Mouse (Mus musculus): Measurements from ENCODE around the gene Luc7l. TPM values are rescaled to one million over a fixed set of nuclear protein-coding genes. Genes with fewer than 3 reads are reported as not detected.

The Luc7l gene
- total RNA-seq (2021): 10 to 100 TPM; 44.7 to 62.8 TPM
- long read RNA-seq, experiment 1, full-length matches to known transcripts: 20 of 45 reads
- long read RNA-seq, experiment 1, partial matches to known transcripts: 19 of 45 reads
- long read RNA-seq, experiment 1, other reads (novel, unspliced or antisense): 6 of 45 reads
- long read RNA-seq, experiment 2, full-length matches to known transcripts: 15 of 31 reads
- long read RNA-seq, experiment 2, partial matches to known transcripts: 9 of 31 reads
- long read RNA-seq, experiment 2, other reads (novel, unspliced or antisense): 7 of 31 reads

DNA sequence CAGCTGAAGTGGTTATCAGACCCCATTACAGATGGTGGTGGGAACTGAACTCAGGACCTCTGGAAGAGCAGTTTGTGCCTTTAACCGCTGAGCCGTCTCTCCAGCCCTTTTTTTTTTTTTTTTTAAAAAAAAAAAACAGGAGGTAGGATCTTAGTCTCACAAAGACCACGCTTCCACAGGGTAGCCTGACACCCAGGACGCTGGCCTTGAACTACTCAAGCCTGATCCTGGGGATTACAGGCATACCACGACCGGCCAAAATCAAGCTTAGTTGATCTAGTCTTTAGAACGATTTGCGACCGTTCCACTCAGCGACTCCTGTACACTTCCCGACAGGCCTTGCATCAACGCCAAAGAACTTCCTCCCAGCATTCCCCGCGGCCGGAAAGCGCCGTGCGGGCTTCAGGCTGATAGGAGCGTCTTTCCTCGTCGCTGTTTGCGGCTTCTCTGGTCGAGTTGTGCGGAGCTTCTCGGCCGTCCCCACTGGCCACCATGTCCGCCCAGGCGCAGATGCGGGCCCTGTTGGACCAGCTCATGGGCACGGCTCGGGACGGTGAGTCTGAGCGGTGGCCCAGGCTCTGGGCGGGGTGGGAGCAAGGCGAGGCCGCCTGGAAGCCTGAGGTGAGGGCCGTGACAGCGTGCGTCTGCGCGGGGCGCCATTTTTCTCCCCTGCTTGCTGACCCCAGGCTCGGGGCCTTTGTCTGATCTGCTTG is at the start of gene Luc7l:
Luc7l (plus strand) TSS at position 358 of the 713 bp plus-strand sequence.
- DNase-seq: peak; percentile 96

DNA sequence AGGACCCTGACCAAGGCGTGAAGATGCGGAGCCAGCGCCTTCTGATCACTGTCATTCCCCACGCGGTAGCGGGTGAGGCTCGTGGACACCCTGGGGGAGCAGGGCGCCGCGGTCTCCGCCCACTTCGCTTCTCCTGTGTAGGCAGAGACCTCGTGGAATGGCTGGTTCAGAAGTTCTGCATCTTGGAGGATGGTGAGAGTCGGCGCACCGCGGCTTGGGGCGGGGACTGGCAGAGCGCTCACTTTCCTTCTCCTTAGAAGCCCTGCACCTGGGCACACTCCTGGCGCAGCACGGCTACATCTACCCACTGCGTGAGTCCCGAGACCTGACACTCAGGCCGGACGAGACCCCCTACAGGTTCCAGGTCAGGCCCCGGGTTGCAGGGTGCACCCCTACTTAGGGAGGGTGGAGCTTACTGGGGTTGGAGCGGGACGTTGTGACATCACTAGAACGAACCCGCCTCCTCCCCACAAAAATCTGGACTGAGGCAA is 49.3 kb upstream of the Luc7l start:
- peak; percentile 63 for DNase-seq

DNA sequence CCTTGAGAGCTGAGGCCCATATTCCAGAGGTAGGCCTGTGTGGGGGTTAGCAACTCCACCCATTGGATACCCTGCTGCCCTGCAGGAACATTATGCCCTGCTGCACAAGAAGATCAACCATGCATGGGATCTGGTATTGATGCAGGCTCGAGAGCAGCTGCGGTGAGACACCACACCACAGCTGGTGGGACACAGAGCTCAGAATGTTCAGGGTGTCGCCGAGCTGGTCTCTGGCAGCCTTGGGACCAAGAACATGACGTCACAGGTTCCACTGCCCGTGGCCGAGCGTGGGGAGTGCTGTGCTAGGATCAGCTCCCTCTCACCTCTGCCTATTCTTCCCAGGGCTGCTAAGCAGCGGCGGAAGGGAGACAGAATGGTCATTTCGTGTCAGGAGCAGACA is 47.9 kb upstream of the Luc7l start:
- no peak for DNase-seq

DNA sequence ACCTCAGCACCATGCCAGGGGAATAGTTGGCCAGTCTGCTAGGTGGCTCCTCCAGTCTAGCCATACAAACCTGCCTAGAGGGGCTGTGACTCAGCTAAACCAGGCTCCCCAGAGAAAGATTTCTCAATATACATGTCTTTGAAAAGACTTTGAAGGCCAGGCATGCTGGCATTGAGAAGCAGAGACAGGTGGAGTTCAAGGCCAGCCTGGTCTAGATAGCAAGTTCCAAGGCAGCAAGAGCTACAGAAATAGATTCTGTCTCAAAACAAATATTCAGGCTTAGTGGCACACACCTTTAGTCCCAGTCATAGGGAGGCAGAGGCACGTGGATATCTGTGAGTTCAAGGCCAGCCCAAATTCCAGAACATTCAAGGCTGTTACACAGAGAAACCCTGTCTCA is 46.3 kb upstream of the Luc7l start:
- peak; percentile 48 for DNase-seq

DNA sequence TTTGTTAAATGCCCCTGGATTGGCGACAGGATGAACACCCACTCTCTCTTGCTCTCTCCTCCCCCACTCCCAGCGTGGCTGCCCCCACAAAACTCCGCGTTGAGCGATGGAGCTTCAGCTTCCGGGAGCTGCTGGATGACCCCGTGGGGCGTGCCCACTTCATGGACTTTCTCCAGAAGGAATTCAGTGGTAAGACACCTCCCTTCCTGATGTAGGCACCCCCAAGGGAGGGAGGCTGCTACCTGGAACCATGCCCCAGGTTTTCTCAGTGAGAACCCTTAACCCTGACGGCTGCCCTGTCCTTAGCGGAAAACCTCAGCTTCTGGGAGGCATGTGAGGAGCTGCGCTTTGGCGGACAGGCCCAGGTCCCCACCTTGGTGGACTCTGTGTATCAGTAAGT is 45.0 kb upstream of the Luc7l start, which contains the start of gene Arhgdig:
Arhgdig (minus strand) TSS at position 101 of the 400 bp plus-strand sequence.
- no peak for DNase-seq

DNA sequence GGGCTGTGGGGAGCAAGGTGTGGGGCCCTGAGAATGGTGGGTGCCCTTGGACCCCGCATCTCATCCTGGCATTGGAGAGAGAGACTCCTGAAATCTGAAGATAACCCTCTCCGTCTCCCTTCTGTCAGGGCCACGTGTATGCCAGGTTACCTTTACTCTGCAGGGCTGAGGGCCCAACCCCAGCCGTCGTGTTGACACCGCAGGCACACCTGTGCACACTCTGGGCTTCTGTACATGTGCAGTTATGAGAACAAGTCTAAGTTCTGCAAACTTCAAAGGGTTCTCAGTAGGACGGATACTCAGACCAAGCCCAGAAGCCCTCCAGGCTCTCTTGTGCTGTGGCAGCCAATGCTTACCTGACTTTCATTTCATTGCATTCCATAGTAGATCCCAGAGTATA is 40.5 kb upstream of the Luc7l start:
- no peak for DNase-seq

DNA sequence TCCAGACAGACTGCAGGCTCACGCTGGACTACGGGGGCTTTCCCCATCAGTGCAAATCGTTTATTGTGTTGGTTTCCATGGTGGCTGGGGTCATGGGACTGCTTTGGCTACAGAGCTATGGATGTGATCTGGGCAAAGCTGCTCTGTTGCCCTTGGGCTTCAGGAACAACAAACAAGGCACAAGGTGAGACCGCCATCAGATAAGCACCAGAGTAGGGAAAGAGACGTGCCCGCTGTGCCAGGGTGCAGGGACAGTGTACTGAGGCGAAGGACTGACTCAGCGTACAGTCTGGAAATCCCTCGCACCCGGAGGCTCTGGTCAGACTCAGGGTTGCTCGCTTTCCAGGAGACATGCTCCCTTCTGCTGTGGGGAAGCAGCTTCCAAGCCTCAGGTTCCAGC is 40.0 kb upstream of the Luc7l start:
- no peak for DNase-seq

DNA sequence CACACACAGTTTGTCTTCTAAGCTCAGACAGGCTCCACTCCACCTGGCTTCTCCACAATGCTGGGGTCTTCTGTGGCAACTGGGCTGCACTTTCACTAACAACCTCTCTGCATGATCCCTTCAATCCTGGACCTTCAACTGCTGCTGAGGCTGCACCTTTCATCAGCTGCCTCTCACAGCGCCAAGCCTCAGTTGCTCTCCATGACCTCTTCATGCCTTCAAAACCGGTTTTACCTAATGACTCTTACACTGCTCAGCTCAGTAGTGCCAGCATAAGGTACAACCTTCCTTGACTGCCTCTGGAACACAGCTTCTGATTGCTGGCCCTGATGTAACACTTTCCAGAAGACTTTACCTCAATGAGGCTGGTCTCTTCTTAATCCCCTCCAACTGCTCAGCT is 31.2 kb upstream of the Luc7l start:
- no peak for DNase-seq

DNA sequence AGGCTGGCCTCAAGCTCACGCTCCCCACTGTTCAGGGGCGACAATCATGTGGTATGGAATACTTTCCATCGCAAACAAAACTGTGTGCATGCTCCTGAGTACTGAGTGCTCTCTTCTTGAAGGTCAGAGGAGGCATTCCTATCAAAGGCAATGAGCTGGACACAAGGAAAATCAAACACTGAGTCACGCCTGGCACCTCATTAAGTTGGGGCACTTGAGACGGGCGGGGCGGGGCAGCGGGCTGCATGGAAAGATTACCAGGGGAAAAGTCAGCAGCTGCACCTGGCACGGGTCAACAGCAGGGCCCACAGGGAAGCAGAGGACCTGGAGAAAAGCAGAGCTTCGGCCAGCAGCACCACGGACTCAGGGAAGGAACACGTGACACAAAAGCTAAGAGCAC is 27.5 kb upstream of the Luc7l start:
- peak; percentile 42 for DNase-seq

- no peak for DNase-seq
Observed at GRCm38 (mm10) chr17:26229776-26230175, 22.9 kb upstream of the Luc7l start.

DNA sequence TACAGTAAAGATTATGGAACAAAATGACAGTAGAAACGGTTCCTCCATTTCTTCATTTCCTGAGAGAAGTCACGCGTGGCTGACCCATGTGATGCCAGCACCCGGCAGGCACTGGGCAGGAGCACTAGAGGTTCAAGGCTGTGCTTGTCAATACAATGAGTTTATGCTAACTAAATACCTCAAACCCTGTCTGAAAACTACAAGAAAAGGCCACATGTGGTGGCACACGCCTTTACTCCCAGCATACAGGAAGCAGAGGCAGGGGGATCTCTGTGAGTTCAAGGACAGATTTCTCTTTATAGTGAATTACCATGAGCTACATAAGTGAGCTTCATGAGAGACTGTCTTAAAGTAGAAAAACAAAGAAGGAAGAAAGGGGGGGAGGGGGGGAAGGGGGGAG is 21.5 kb upstream of the Luc7l start:
- DNase-seq: no peak

DNA sequence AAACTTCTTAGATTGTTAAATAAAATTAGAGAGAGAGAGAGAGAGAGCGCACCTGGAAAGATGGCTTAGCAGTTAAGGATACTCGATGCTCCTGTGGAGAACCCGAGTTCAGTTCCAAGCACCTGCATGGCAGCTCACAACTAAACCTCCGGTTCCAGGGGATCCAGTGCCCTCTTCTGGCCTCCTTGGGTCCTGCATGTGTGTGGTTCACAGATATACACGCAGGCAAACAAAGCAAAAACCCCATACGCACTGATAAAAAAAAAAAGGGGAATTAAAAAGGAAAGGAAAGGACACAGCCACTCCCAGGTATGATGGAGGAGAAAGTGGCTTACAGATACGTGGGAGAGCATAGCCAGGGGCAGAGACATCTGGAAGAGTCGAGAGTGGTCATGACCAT is 19.8 kb upstream of the Luc7l start:
- no peak for DNase-seq

GRCm38 (mm10) chr17:26234386-26234785 is 18.3 kb upstream of the Luc7l start:
- DNase-seq: no peak

DNA sequence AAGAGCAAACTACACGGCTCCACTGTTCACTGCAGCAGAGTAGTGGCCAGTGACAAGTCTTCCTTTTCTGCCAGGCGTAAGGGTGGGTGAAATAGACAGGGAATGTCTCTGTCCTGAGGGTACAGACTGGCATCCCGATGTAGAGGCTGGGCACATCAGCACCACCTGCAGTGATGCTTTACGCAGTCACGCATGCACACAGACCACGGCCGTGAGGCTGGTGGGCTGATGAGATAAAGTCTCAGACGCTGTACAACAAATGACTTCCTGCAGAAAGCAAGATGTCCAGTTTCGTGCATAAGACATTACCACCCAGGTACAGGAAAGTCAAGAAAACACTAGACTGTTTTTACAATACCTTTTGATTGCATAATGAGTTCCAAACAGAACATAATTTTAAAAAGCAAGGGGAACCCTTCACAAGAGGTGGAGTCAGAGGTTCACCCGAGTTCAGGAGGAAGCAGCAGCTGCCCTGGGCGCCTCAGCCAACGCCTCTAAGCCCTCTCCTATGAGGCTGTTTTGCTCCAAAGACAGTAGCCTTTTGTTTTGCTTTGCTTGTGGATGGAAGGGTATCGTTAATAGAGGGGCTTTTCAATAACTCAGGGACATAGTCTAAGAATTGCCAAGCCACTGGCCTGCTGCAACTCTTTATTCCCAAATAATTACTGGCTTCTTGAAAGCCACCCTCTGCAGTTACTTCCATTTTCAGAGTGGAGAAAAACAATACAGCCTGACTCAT is 17.4 kb upstream of the Luc7l start:
- DNase-seq: no peak

DNA sequence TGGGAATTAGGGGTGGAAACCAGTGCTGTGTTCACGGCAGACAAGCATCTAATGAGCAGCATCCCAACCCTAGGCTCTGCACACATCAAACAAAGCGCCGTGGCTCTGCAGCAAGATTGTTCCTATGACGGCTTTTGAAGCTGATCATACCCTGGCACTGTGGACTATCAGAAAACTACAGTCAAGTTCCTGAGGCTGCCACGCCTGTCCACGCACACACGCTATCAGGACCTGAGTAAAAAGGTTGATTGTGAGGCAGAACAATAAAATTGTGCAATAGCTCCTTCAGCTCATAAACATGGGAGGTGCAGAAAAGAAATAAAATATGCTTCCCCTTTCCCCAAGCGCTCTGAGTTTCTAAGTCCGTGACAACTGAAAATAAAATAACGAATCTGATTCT is 15.0 kb upstream of the Luc7l start:
- DNase-seq: no peak

DNA sequence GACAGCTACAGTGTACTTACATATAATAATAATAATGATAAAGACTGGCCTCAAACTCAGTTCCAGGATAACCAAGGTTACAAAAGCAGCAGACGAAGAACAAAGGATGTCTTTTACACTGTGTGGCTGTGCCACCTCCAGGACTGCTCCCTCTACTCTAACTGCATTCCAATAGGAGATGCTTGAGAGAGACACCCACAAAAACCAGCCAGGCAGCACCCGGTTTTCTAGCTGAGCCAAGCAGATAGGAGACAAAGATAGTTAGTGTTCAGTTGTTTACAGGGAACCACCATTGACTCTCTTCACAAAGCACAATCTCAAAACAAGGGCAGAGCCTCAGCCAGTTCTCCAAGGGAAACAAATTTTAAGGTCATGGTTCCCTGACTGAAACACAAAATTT is 13.1 kb upstream of the Luc7l start:
- DNase-seq: no peak

- DNase-seq: no peak
Observed at GRCm38 (mm10) chr17:26240120-26240790, 12.4 kb upstream of the Luc7l start.

- no peak for DNase-seq
Observed at GRCm38 (mm10) chr17:26240990-26241389, 11.7 kb upstream of the Luc7l start.

GRCm38 (mm10) chr17:26243471-26244100 is 9.1 kb upstream of the Luc7l start:
- peak; percentile 85 for DNase-seq

- DNase-seq: peak; percentile 98
Observed at GRCm38 (mm10) chr17:26244101-26244841, 8.4 kb upstream of the Luc7l start, which contains the start of gene Fam234a. Fam234a (minus strand) TSS chr17:26244242.

GRCm38 (mm10) chr17:26251886-26252538 is 684 bp upstream of the Luc7l start:
- no peak for DNase-seq
